Mouse (Mus musculus) forebrain, embryonic 10.5 days (tissue): ENCODE data around the gene Slc25a16. TPM values are rescaled to one million over a fixed set of nuclear protein-coding genes. Genes with fewer than 3 reads are reported as not detected.

Experiments used
- DNase-seq: peaks from one replicate; pipeline ENCODE4 v3.0.0-alpha.2; 2017; ENCODE audit warnings: low spot score; ENCODE audit errors: extremely low spot score
- H3K27ac ChIP-seq: fragments of 300-500 bp; sonication (generic); 2 replicates; pipeline ENCODE4 v1.5.1; 2016; ENCODE audit warnings: mild to moderate bottlenecking
- H3K27me3 ChIP-seq: fragments of 300-500 bp; sonication (generic); 2 replicates; pipeline ENCODE4 v1.6.1; 2016; ENCODE audit warnings: mild to moderate bottlenecking; ENCODE audit not compliant: poor library complexity, severe bottlenecking
- H3K36me3 ChIP-seq: fragments of 300-500 bp; sonication (generic); replicated peaks from 2 replicates; pipeline ENCODE4 v1.6.1; 2016; ENCODE audit warnings: mild to moderate bottlenecking, moderate library complexity
- H3K4me1 ChIP-seq: fragments of 300-500 bp; sonication (generic); 2 replicates; pipeline ENCODE4 v1.6.1; 2016
- H3K4me3 ChIP-seq: fragments of 300-500 bp; sonication (generic); 2 replicates; pipeline ENCODE4 v1.5.1; 2016; ENCODE audit warnings: mild to moderate bottlenecking, moderate library complexity
- H3K9me3 ChIP-seq: fragments of 300-500 bp; sonication (generic); 2 replicates; pipeline ENCODE4 v1.6.1; 2016; ENCODE audit warnings: mild to moderate bottlenecking, moderate library complexity
- WGBS: fragments of 180-500 bp; shearing (Covaris S2); methylation state at CpG from one replicate; pipeline ENCODE4 v1.1.7; 2016; 5-methylcytosine and 5-hydroxymethylcytosine counted together
- polyA plus RNA-seq: library from polyadenylated mRNA; unstranded; fragments of >200 nt; fragmentation: Nextera tagmentation; extraction: Ambion mirVana; gene quantifications from 2 replicates; pipeline ENCODE4 v1.2.1, GENCODE M21; 2016

Slc25a16 gene
- polyA plus RNA-seq = 10.7 and 11.9 TPM in 2 replicates

- Histone ChIP-seq H3K27ac (peak within 1 kb of the TSS; percentile 91), H3K4me1 (peaks cover 20% of the 10 kb centered on the region), H3K9me3 (no peaks in the 10 kb centered on the region), H3K4me3 (peak within 1 kb of the TSS; percentile 99), H3K36me3 (no peaks in the 10 kb centered on the region; the same call in 1 of the 2 replicates), H3K27me3 (no peaks in the 10 kb centered on the region)
- 7% methylated on average over 50 of the region's 50 CpGs for WGBS
- DNase-seq = peak; percentile 91
These were observed at the start of gene Slc25a16 for GRCm38 (mm10) chr10:62919925-62920765. Gene Slc25a16 (plus strand): TSS chr10:62920633.

DNA sequence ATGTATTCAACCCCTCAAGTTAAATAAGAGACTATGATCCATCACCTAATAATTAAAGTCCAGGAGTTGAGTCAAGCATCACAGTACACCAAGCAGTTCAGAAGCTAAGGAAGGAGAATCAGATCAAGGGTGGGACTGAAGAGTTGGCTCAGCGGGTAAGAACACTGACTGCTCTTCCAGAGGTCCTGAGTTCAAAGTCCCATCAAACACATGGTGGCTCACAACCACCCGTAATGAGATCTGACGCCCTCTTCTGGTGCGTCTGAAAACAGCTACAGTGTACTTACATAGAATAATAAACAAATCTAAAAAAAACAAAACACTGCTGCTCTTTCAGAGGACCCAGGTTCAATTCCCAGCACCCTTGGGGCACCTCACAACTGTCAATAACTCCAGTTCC, 45.6 kb upstream of the Slc25a16 start:
- WGBS = 80% methylated on average over 4 of the region's 4 CpGs
- H3K27me3 ChIP-seq = no peaks in the 10 kb centered on the region
- peaks cover 41% of the 10 kb centered on the region for H3K36me3 ChIP-seq
- no peak overlapping the region for H3K27ac ChIP-seq
- no peak overlapping the region for H3K4me3 ChIP-seq
- H3K9me3 ChIP-seq = peaks cover 6% of the 10 kb centered on the region; the same call in 1 of the 2 replicates
- no peak for DNase-seq
- H3K4me1 ChIP-seq = no peaks in the 10 kb centered on the region

DNA sequence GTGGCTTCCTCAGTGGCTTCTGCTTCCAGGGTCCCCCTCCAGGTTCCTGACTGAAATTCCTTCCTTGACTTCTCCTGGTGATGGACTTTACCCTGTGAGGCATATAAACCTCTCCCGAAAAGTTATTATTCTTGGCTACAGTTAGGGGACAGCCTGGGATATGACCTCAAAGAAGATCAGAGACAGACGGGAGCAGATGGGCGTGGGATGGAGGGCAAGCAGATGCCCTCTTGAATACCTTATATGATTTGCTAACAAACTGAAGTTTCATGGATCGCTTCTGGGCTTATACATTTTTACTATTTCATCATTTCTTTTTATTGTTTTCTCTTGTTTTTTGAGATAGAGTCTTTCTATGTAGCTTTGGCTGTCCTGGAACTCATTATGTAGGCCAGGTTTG, 44.9 kb upstream of the Slc25a16 start:
- H3K36me3 ChIP-seq = peaks cover 46% of the 10 kb centered on the region
- H3K27ac ChIP-seq = no peak overlapping the region
- no peak for DNase-seq
- no peaks in the 10 kb centered on the region for H3K27me3 ChIP-seq
- H3K4me3 ChIP-seq = no peak overlapping the region
- no peaks in the 10 kb centered on the region for H3K4me1 ChIP-seq
- H3K9me3 ChIP-seq = peaks cover 6% of the 10 kb centered on the region; the same call in 1 of the 2 replicates
- WGBS = 94% methylated on average over 4 of the region's 4 CpGs

GRCm38 (mm10) chr10:62878056-62878455, 42.4 kb upstream of the Slc25a16 start:
- DNase-seq = no peak
- no peak overlapping the region for H3K27ac ChIP-seq
- peaks cover 47% of the 10 kb centered on the region for H3K36me3 ChIP-seq
- WGBS = 89% methylated on average over 13 of the region's 13 CpGs
- H3K27me3 ChIP-seq = no peaks in the 10 kb centered on the region
- no peak overlapping the region for H3K4me3 ChIP-seq
- peaks cover 12% of the 10 kb centered on the region for H3K4me1 ChIP-seq
- peaks cover 6% of the 10 kb centered on the region; the same call in 1 of the 2 replicates for H3K9me3 ChIP-seq

GRCm38 (mm10) chr10:62881211-62881610, 39.2 kb upstream of the Slc25a16 start:
- Histone ChIP-seq H3K4me1 (peaks cover 35% of the 10 kb centered on the region), H3K36me3 (peaks cover 37% of the 10 kb centered on the region), H3K27me3 (peaks cover 11% of the 10 kb centered on the region), H3K27ac (no peak overlapping the region), H3K9me3 (peaks cover 6% of the 10 kb centered on the region; the same call in 1 of the 2 replicates), H3K4me3 (no peak overlapping the region)
- 56% methylated on average over 5 of the region's 5 CpGs for WGBS
- DNase-seq = no peak

DNA sequence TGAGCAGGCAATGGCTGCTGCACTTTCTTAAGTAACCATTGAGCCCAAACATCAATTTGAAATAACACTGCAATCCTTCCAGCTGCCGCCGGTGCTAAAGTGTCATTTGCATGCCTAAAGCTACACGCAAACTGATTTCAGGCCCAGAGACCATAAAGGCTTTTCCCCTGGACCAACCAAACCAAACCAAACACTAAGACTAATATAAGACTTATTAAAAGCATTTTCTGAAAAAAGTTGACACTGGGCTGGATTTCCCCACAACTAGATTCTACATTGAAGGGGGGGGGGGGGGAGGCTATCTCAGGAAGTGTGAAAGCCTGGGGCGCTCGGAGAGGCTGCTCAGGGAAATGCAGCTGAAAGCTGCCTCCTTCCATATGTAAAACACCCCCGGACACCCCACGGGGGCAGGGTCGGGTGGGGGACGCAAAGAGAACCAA, 36.5 kb upstream of the Slc25a16 start:
- peaks cover 46% of the 10 kb centered on the region for H3K4me1 ChIP-seq
- peak overlapping the region; percentile 14; the same call in 1 of the 2 replicates for H3K4me3 ChIP-seq
- 9% methylated on average over 9 of the region's 9 CpGs for WGBS
- no peak for DNase-seq
- H3K27ac ChIP-seq = no peak overlapping the region
- H3K27me3 ChIP-seq = peaks cover 19% of the 10 kb centered on the region
- H3K36me3 ChIP-seq = peaks cover 14% of the 10 kb centered on the region
- H3K9me3 ChIP-seq = peaks cover 6% of the 10 kb centered on the region; the same call in 1 of the 2 replicates

- Histone ChIP-seq H3K27me3 (peaks cover 19% of the 10 kb centered on the region), H3K4me1 (peaks cover 46% of the 10 kb centered on the region), H3K4me3 (no peak overlapping the region; the same call in 1 of the 2 replicates), H3K27ac (no peak overlapping the region), H3K36me3 (peaks cover 8% of the 10 kb centered on the region), H3K9me3 (peaks cover under 1% of the 10 kb centered on the region; the same call in 1 of the 2 replicates)
- 18% methylated on average over 1 of the region's 1 CpGs for WGBS
- no peak for DNase-seq
These were observed 35.9 kb upstream of the Slc25a16 start for GRCm38 (mm10) chr10:62884517-62884916.

- 38% methylated on average over 10 of the region's 10 CpGs for WGBS
- H3K4me3 ChIP-seq = peak overlapping the region; percentile 85
- H3K4me1 ChIP-seq = peaks cover 46% of the 10 kb centered on the region
- H3K9me3 ChIP-seq = no peaks in the 10 kb centered on the region
- no peak overlapping the region for H3K27ac ChIP-seq
- DNase-seq = no peak
- peaks cover 1% of the 10 kb centered on the region for H3K36me3 ChIP-seq
- peaks cover 19% of the 10 kb centered on the region for H3K27me3 ChIP-seq
These were observed 35.0 kb upstream of the Slc25a16 start for GRCm38 (mm10) chr10:62885460-62885859.

GRCm38 (mm10) chr10:62885969-62886798, 34.2 kb upstream of the Slc25a16 start:
- H3K9me3 ChIP-seq = no peaks in the 10 kb centered on the region
- H3K36me3 ChIP-seq = no peaks in the 10 kb centered on the region
- under 1% methylated on average over 38 of the region's 38 CpGs for WGBS
- H3K27me3 ChIP-seq = peaks cover 19% of the 10 kb centered on the region
- peak overlapping the region; percentile 85 for H3K4me3 ChIP-seq
- peak overlapping the region; percentile 90 for H3K27ac ChIP-seq
- H3K4me1 ChIP-seq = peaks cover 45% of the 10 kb centered on the region
- DNase-seq = peak; percentile 63

GRCm38 (mm10) chr10:62886799-62887591, 33.4 kb upstream of the Slc25a16 start:
- Histone ChIP-seq H3K4me1 (peaks cover 37% of the 10 kb centered on the region), H3K9me3 (no peaks in the 10 kb centered on the region), H3K27me3 (peaks cover 19% of the 10 kb centered on the region), H3K4me3 (peak overlapping the region; percentile 85), H3K27ac (peak overlapping the region; percentile 90), H3K36me3 (no peaks in the 10 kb centered on the region)
- WGBS = under 1% methylated on average over 56 of the region's 56 CpGs
- DNase-seq = peak; percentile 89

DNA sequence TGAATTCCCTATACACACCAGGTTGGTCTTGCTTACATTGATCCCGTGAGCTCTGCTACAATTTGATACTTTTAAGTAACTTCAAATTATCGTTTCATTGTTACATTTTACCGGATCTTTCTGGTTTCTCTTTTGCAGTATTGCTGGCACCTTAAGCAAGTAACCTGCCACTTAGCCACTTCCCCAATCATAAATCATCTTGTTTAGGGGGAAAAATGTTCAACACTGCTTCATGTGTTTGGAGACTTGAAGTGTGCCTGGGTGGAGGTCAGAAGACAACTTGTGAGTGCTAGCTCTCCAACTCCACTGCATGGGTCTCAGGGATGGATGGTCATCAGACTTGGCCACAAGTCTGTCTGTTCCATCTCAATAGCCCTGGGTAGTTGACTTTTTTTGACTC, 29.4 kb upstream of the Slc25a16 start:
- Histone ChIP-seq H3K36me3 (no peaks in the 10 kb centered on the region), H3K27me3 (peaks cover 8% of the 10 kb centered on the region), H3K9me3 (no peaks in the 10 kb centered on the region), H3K27ac (no peak overlapping the region), H3K4me3 (no peak overlapping the region), H3K4me1 (peaks cover 12% of the 10 kb centered on the region)
- DNase-seq = no peak
- WGBS = 89% methylated on average over 3 of the region's 3 CpGs
